Mouse (Mus musculus): ENCODE data around the gene As3mt. TPM values are rescaled to one million over a fixed set of nuclear protein-coding genes. Genes with fewer than 3 reads are reported as not detected.
"Not testable (repeated sequence)": the region's sequence is repeated elsewhere in the genome, so short reads cannot be mapped to it uniquely, and the experiment has no call there.

As3mt gene
- polyA plus RNA-seq, 1 experiment from 2014 or later: 20.6 TPM

GRCm38 (mm10) chr19:46731351-46731750 is 24.1 kb downstream of the As3mt start:
- Histone ChIP-seq H3K27ac (no peak overlapping the region), H3K9me3 (no peaks in the 10 kb centered on the region), H3K27me3 (no peaks in the 10 kb centered on the region), H3K4me1 (no peaks in the 10 kb centered on the region), H3K36me3 (peaks cover 7% of the 10 kb centered on the region), H3K4me3 (no peak overlapping the region), H3K4me2 (no peak overlapping the region), H3K9ac (no peak overlapping the region)
- WGBS: 90% methylated on average over 10 of the region's 10 CpGs
- no peak for ATAC-seq (ENCODE audit: insufficient number of reproducible peaks, low FRiP score, low TSS enrichment, low read depth)

GRCm38 (mm10) chr19:46732673-46733072 is 25.4 kb downstream of the As3mt start:
- not testable (repeated sequence) for H3K9ac ChIP-seq; H3K4me1 ChIP-seq; H3K27me3 ChIP-seq; H3K9me3 ChIP-seq; ATAC-seq (ENCODE audit: insufficient number of reproducible peaks, low FRiP score, low TSS enrichment, low read depth); H3K36me3 ChIP-seq; H3K27ac ChIP-seq; H3K4me2 ChIP-seq; H3K4me3 ChIP-seq
- WGBS: 90% methylated on average over 5 of the region's 5 CpGs

- H3K27ac ChIP-seq: no peak overlapping the region
- WGBS: 85% methylated on average over 7 of the region's 7 CpGs
- no peak overlapping the region for H3K9ac ChIP-seq
- H3K4me3 ChIP-seq: no peak overlapping the region
- no peak for ATAC-seq (ENCODE audit: insufficient number of reproducible peaks, low FRiP score, low TSS enrichment, low read depth)
- no peaks in the 10 kb centered on the region for H3K9me3 ChIP-seq
- no peaks in the 10 kb centered on the region for H3K27me3 ChIP-seq
- H3K4me2 ChIP-seq: no peak overlapping the region
- no peaks in the 10 kb centered on the region for H3K4me1 ChIP-seq
- peaks cover 6% of the 10 kb centered on the region; the same call in 1 of the 2 replicates for H3K36me3 ChIP-seq
These were observed 26.4 kb downstream of the As3mt start for GRCm38 (mm10) chr19:46733626-46734025.

GRCm38 (mm10) chr19:46735241-46735640 is 28.0 kb downstream of the As3mt start:
- H3K4me3 ChIP-seq: no peak overlapping the region
- H3K36me3 ChIP-seq: peaks cover 10% of the 10 kb centered on the region; the same call in 1 of the 2 replicates
- ATAC-seq (ENCODE audit: insufficient number of reproducible peaks, low FRiP score, low TSS enrichment, low read depth): no peak
- no peak overlapping the region for H3K27ac ChIP-seq
- H3K9ac ChIP-seq: no peak overlapping the region
- no peaks in the 10 kb centered on the region for H3K4me1 ChIP-seq
- no peaks in the 10 kb centered on the region for H3K27me3 ChIP-seq
- WGBS: 72% methylated on average over 5 of the region's 5 CpGs
- H3K9me3 ChIP-seq: no peaks in the 10 kb centered on the region
- no peak overlapping the region for H3K4me2 ChIP-seq

GRCm38 (mm10) chr19:46737106-46737505 is 29.8 kb downstream of the As3mt start:
- no peaks in the 10 kb centered on the region for H3K27me3 ChIP-seq
- 69% methylated on average over 7 of the region's 7 CpGs for WGBS
- H3K4me1 ChIP-seq: no peaks in the 10 kb centered on the region

GRCm38 (mm10) chr19:46740341-46741008 is 33.2 kb downstream of the As3mt start:
- H3K27me3 ChIP-seq: no peaks in the 10 kb centered on the region
- no peak overlapping the region for H3K9ac ChIP-seq
- no peak overlapping the region for H3K27ac ChIP-seq
- H3K4me1 ChIP-seq: no peaks in the 10 kb centered on the region
- no peak for ATAC-seq (ENCODE audit: insufficient number of reproducible peaks, low FRiP score, low TSS enrichment, low read depth)
- peaks cover 5% of the 10 kb centered on the region; the same call in 1 of the 2 replicates for H3K36me3 ChIP-seq
- H3K4me3 ChIP-seq: no peak overlapping the region
- no peak overlapping the region for H3K4me2 ChIP-seq
- WGBS: 54% methylated on average over 7 of the region's 7 CpGs
- H3K9me3 ChIP-seq: no peaks in the 10 kb centered on the region

More at GRCm38 (mm10) chr19:46737106-46737505, 29.8 kb downstream of the As3mt start:
- no peak overlapping the region for H3K9ac ChIP-seq
- H3K4me3 ChIP-seq: no peak overlapping the region
- H3K9me3 ChIP-seq: no peaks in the 10 kb centered on the region
- ATAC-seq (ENCODE audit: insufficient number of reproducible peaks, low FRiP score, low TSS enrichment, low read depth): no peak
- no peak overlapping the region for H3K4me2 ChIP-seq
- peaks cover 8% of the 10 kb centered on the region; the same call in 1 of the 2 replicates for H3K36me3 ChIP-seq
- no peak overlapping the region for H3K27ac ChIP-seq

GRCm38 (mm10) chr19:46741574-46741973 is 34.3 kb downstream of the As3mt start:
- Histone ChIP-seq H3K27me3 (no peaks in the 10 kb centered on the region), H3K4me3 (no peak overlapping the region), H3K9me3 (no peaks in the 10 kb centered on the region), H3K4me2 (no peak overlapping the region), H3K36me3 (peaks cover 5% of the 10 kb centered on the region; the same call in 1 of the 2 replicates), H3K9ac (no peak overlapping the region), H3K4me1 (no peaks in the 10 kb centered on the region), H3K27ac (no peak overlapping the region)
- WGBS: 50% methylated on average over 6 of the region's 6 CpGs
- no peak for ATAC-seq (ENCODE audit: insufficient number of reproducible peaks, low FRiP score, low TSS enrichment, low read depth)

- H3K4me2 ChIP-seq: no peak overlapping the region
- H3K4me3 ChIP-seq: no peak overlapping the region
- H3K27ac ChIP-seq: no peak overlapping the region
- no peak for ATAC-seq (ENCODE audit: insufficient number of reproducible peaks, low FRiP score, low TSS enrichment, low read depth)
- no peaks in the 10 kb centered on the region for H3K36me3 ChIP-seq
- no peaks in the 10 kb centered on the region for H3K4me1 ChIP-seq
- WGBS: 69% methylated on average over 9 of the region's 9 CpGs
- no peak overlapping the region for H3K9ac ChIP-seq
- no peaks in the 10 kb centered on the region for H3K27me3 ChIP-seq
- no peaks in the 10 kb centered on the region for H3K9me3 ChIP-seq
These were observed 37.4 kb downstream of the As3mt start for GRCm38 (mm10) chr19:46744681-46745080.

- no peaks in the 10 kb centered on the region for H3K9me3 ChIP-seq
- ATAC-seq (ENCODE audit: insufficient number of reproducible peaks, low FRiP score, low TSS enrichment, low read depth): no peak
- H3K4me2 ChIP-seq: no peak overlapping the region
- H3K27me3 ChIP-seq: no peaks in the 10 kb centered on the region
- H3K4me1 ChIP-seq: no peaks in the 10 kb centered on the region
- WGBS: 91% methylated on average over 3 of the region's 3 CpGs
- no peaks in the 10 kb centered on the region for H3K36me3 ChIP-seq
- no peak overlapping the region for H3K4me3 ChIP-seq
- H3K9ac ChIP-seq: no peak overlapping the region
- H3K27ac ChIP-seq: no peak overlapping the region
These were observed 40.5 kb downstream of the As3mt start for GRCm38 (mm10) chr19:46747799-46748198.

GRCm38 (mm10) chr19:46752235-46752634 is 45.0 kb downstream of the As3mt start:
- 82% methylated on average over 5 of the region's 5 CpGs for WGBS
- no peak overlapping the region for H3K4me2 ChIP-seq
- H3K4me3 ChIP-seq: no peak overlapping the region
- H3K27ac ChIP-seq: no peak overlapping the region
- ATAC-seq (ENCODE audit: insufficient number of reproducible peaks, low FRiP score, low TSS enrichment, low read depth): no peak
- H3K27me3 ChIP-seq: 0 out of 2 replicates have a peak, but pooled peaks cover 2% of the 10 kb centered on the region
- no peaks in the 10 kb centered on the region for H3K4me1 ChIP-seq
- no peaks in the 10 kb centered on the region for H3K9me3 ChIP-seq
- no peak overlapping the region for H3K9ac ChIP-seq
- H3K36me3 ChIP-seq: no peaks in the 10 kb centered on the region

GRCm38 (mm10) chr19:46755066-46755465 is 47.8 kb downstream of the As3mt start:
- WGBS: 49% methylated on average over 9 of the region's 9 CpGs
- no peak for ATAC-seq (ENCODE audit: insufficient number of reproducible peaks, low FRiP score, low TSS enrichment, low read depth)
- no peaks in the 10 kb centered on the region for H3K9me3 ChIP-seq
- H3K4me2 ChIP-seq: no peak overlapping the region
- H3K27ac ChIP-seq: no peak overlapping the region
- no peaks in the 10 kb centered on the region for H3K36me3 ChIP-seq
- 0 out of 2 replicates have a peak, but pooled peaks cover 5% of the 10 kb centered on the region for H3K27me3 ChIP-seq
- H3K9ac ChIP-seq: no peak overlapping the region
- H3K4me1 ChIP-seq: no peaks in the 10 kb centered on the region
- no peak overlapping the region for H3K4me3 ChIP-seq

- ATAC-seq (ENCODE audit: insufficient number of reproducible peaks, low FRiP score, low TSS enrichment, low read depth): no peak
These were observed 49.0 kb downstream of the As3mt start for GRCm38 (mm10) chr19:46756221-46756620.

More at GRCm38 (mm10) chr19:46756221-46756620, 49.0 kb downstream of the As3mt start:
- Histone ChIP-seq H3K4me1 (0 out of 2 replicates have a peak, but pooled peaks cover 3% of the 10 kb centered on the region), H3K4me3 (no peak overlapping the region), H3K36me3 (no peaks in the 10 kb centered on the region), H3K27ac (no peak overlapping the region), H3K27me3 (0 out of 2 replicates have a peak, but pooled peaks cover 5% of the 10 kb centered on the region), H3K9ac (no peak overlapping the region), H3K9me3 (no peaks in the 10 kb centered on the region), H3K4me2 (no peak overlapping the region)
- 90% methylated on average over 4 of the region's 4 CpGs for WGBS
